Mouse (Mus musculus): ENCODE measurements around the gene Foxe1. TPM values are rescaled to one million over a fixed set of nuclear protein-coding genes. Genes with fewer than 3 reads are reported as not detected.

Foxe1 gene
- polyA plus RNA-seq (2015; fragmentation: Nextera tagmentation; extraction: Ambion mirVana), result not detected in 2 replicates

- Histone ChIP-seq H3K4me2 (peak within 1 kb of the TSS; percentile 49), H3K9me3 (no peaks in the 10 kb centered on the region), H3K4me1 (replicated peaks) (peaks cover 22% of the 10 kb centered on the region), H3K36me3 (no peaks in the 10 kb centered on the region), H3K27me3 (peaks cover 99% of the 10 kb centered on the region), H3K27ac (replicated peaks) (no peak within 1 kb of the TSS), H3K4me3 (peak within 1 kb of the TSS; percentile 37), H3K9ac (no peak within 1 kb of the TSS)
- ATAC-seq (ENCODE audit: low read depth), result 0 out of 2 replicates have a peak, but pooled peaks have one; percentile 13
- WGBS, result 1% methylated on average over 64 of the region's 70 CpGs
Observed at GRCm38 (mm10) chr4:46343596-46344260, at the start of gene Foxe1. TSS of gene Foxe1 (plus strand) at chr4:46343609.

- H3K9me3 ChIP-seq, result no peaks in the 10 kb centered on the region
- 0 out of 2 replicates have a peak, but pooled peaks have one; percentile 33 for ATAC-seq (ENCODE audit: low read depth)
- 5% methylated on average over 8 of the region's 8 CpGs for WGBS
Observed at GRCm38 (mm10) chr4:46304071-46304470, 39.3 kb upstream of the Foxe1 start.

GRCm38 (mm10) chr4:46304757-46305384 is 38.5 kb upstream of the Foxe1 start:
- no peaks in the 10 kb centered on the region for H3K9me3 ChIP-seq
- WGBS, result under 1% methylated on average over 53 of the region's 78 CpGs
- H3K4me3 ChIP-seq, result peak overlapping the region; percentile 74
- H3K9ac ChIP-seq, result peak overlapping the region; percentile 92
- H3K4me2 ChIP-seq, result peak overlapping the region; percentile 75
- peak overlapping the region; percentile 84 for H3K27ac ChIP-seq (replicated peaks)
- H3K36me3 ChIP-seq, result no peaks in the 10 kb centered on the region
- peaks cover 23% of the 10 kb centered on the region for H3K27me3 ChIP-seq
- H3K4me1 ChIP-seq (replicated peaks), result peaks cover 12% of the 10 kb centered on the region
- peak; percentile 89 for ATAC-seq (ENCODE audit: low read depth)

More at GRCm38 (mm10) chr4:46304071-46304470, 39.3 kb upstream of the Foxe1 start:
- no peak overlapping the region for H3K27ac ChIP-seq (replicated peaks)
- peak overlapping the region; percentile 74; the same call in 1 of the 2 replicates for H3K4me3 ChIP-seq
- H3K9ac ChIP-seq, result peak overlapping the region; percentile 92
- H3K4me1 ChIP-seq (replicated peaks), result peaks cover 12% of the 10 kb centered on the region
- H3K27me3 ChIP-seq, result peaks cover 23% of the 10 kb centered on the region
- peak overlapping the region; percentile 75 for H3K4me2 ChIP-seq
- H3K36me3 ChIP-seq, result no peaks in the 10 kb centered on the region

- peak; percentile 28; the same call in 1 of the 2 replicates for ATAC-seq (ENCODE audit: low read depth)
- no peak overlapping the region for H3K27ac ChIP-seq (replicated peaks)
- H3K4me3 ChIP-seq, result peak overlapping the region; percentile 74
- H3K27me3 ChIP-seq, result peaks cover 23% of the 10 kb centered on the region
- H3K4me1 ChIP-seq (replicated peaks), result peaks cover 12% of the 10 kb centered on the region
- H3K4me2 ChIP-seq, result peak overlapping the region; percentile 75
- WGBS, result 19% methylated on average over 7 of the region's 7 CpGs
- H3K9me3 ChIP-seq, result no peaks in the 10 kb centered on the region
- H3K36me3 ChIP-seq, result no peaks in the 10 kb centered on the region
- peak overlapping the region; percentile 92 for H3K9ac ChIP-seq
Observed at GRCm38 (mm10) chr4:46305436-46305835, 38.0 kb upstream of the Foxe1 start.

- no peak overlapping the region for H3K4me2 ChIP-seq
- ATAC-seq (ENCODE audit: low read depth), result no peak
- peaks cover 23% of the 10 kb centered on the region for H3K27me3 ChIP-seq
- H3K9ac ChIP-seq, result no peak overlapping the region
- no peak overlapping the region for H3K4me3 ChIP-seq
- no peak overlapping the region for H3K27ac ChIP-seq (replicated peaks)
- no peaks in the 10 kb centered on the region for H3K9me3 ChIP-seq
- H3K36me3 ChIP-seq, result no peaks in the 10 kb centered on the region
- H3K4me1 ChIP-seq (replicated peaks), result peaks cover 12% of the 10 kb centered on the region
- WGBS, result 71% methylated on average over 9 of the region's 9 CpGs
Observed at GRCm38 (mm10) chr4:46307341-46307740, 36.1 kb upstream of the Foxe1 start.

- Histone ChIP-seq H3K9ac (no peak overlapping the region), H3K36me3 (no peaks in the 10 kb centered on the region), H3K27ac (replicated peaks) (no peak overlapping the region), H3K4me2 (no peak overlapping the region), H3K4me3 (no peak overlapping the region), H3K4me1 (replicated peaks) (peaks cover 12% of the 10 kb centered on the region), H3K27me3 (peaks cover 23% of the 10 kb centered on the region), H3K9me3 (no peaks in the 10 kb centered on the region)
- 87% methylated on average over 7 of the region's 7 CpGs for WGBS
- no peak for ATAC-seq (ENCODE audit: low read depth)
Observed at GRCm38 (mm10) chr4:46307869-46308268, 35.5 kb upstream of the Foxe1 start.

- no peak overlapping the region for H3K9ac ChIP-seq
- H3K4me2 ChIP-seq, result no peak overlapping the region
- H3K27me3 ChIP-seq, result peaks cover 9% of the 10 kb centered on the region; the same call in 1 of the 2 replicates
- H3K4me1 ChIP-seq (replicated peaks), result no peaks in the 10 kb centered on the region
- H3K9me3 ChIP-seq, result no peaks in the 10 kb centered on the region
- no peaks in the 10 kb centered on the region for H3K36me3 ChIP-seq
- no peak overlapping the region for H3K27ac ChIP-seq (replicated peaks)
- WGBS, result 80% methylated on average over 2 of the region's 2 CpGs
- no peak overlapping the region for H3K4me3 ChIP-seq
- no peak for ATAC-seq (ENCODE audit: low read depth)
Observed at GRCm38 (mm10) chr4:46311631-46312030, 31.8 kb upstream of the Foxe1 start.

- Histone ChIP-seq H3K9me3 (no peaks in the 10 kb centered on the region), H3K4me1 (replicated peaks) (no peaks in the 10 kb centered on the region), H3K27me3 (peaks cover 10% of the 10 kb centered on the region), H3K27ac (replicated peaks) (no peak overlapping the region), H3K4me2 (no peak overlapping the region), H3K4me3 (no peak overlapping the region), H3K9ac (no peak overlapping the region), H3K36me3 (no peaks in the 10 kb centered on the region)
- ATAC-seq (ENCODE audit: low read depth), result no peak
- 84% methylated on average over 13 of the region's 13 CpGs for WGBS
Observed at GRCm38 (mm10) chr4:46321730-46322389, 21.5 kb upstream of the Foxe1 start.

GRCm38 (mm10) chr4:46322715-46323114 is 20.7 kb upstream of the Foxe1 start:
- Histone ChIP-seq H3K27ac (replicated peaks) (no peak overlapping the region), H3K9ac (no peak overlapping the region), H3K4me1 (replicated peaks) (no peaks in the 10 kb centered on the region), H3K4me2 (no peak overlapping the region), H3K4me3 (no peak overlapping the region), H3K27me3 (peaks cover 10% of the 10 kb centered on the region), H3K36me3 (no peaks in the 10 kb centered on the region), H3K9me3 (no peaks in the 10 kb centered on the region)
- ATAC-seq (ENCODE audit: low read depth), result no peak
- WGBS, result 68% methylated on average over 4 of the region's 4 CpGs

GRCm38 (mm10) chr4:46328906-46329305 is 14.5 kb upstream of the Foxe1 start:
- peaks cover 5% of the 10 kb centered on the region; the same call in 1 of the 2 replicates for H3K27me3 ChIP-seq
- ATAC-seq (ENCODE audit: low read depth), result no peak
- H3K4me3 ChIP-seq, result no peak overlapping the region
- no peaks in the 10 kb centered on the region for H3K4me1 ChIP-seq (replicated peaks)
- no peaks in the 10 kb centered on the region for H3K9me3 ChIP-seq
- H3K36me3 ChIP-seq, result no peaks in the 10 kb centered on the region
- H3K27ac ChIP-seq (replicated peaks), result no peak overlapping the region
- no peak overlapping the region for H3K4me2 ChIP-seq
- WGBS, result 55% methylated on average over 3 of the region's 3 CpGs
- H3K9ac ChIP-seq, result no peak overlapping the region

- ATAC-seq (ENCODE audit: low read depth), result no peak
- Histone ChIP-seq H3K27ac (replicated peaks) (no peak overlapping the region), H3K4me1 (replicated peaks) (peaks cover 4% of the 10 kb centered on the region; the same call in 1 of the 2 replicates), H3K9ac (no peak overlapping the region), H3K4me2 (no peak overlapping the region), H3K9me3 (no peaks in the 10 kb centered on the region), H3K27me3 (peaks cover 62% of the 10 kb centered on the region), H3K4me3 (no peak overlapping the region), H3K36me3 (no peaks in the 10 kb centered on the region)
- 30% methylated on average over 1 of the region's 1 CpGs for WGBS
Observed at GRCm38 (mm10) chr4:46335846-46336245, 7.6 kb upstream of the Foxe1 start.

- H3K9ac ChIP-seq, result no peak overlapping the region
- ATAC-seq (ENCODE audit: low read depth), result no peak
- no peak overlapping the region for H3K27ac ChIP-seq (replicated peaks)
- no peaks in the 10 kb centered on the region for H3K36me3 ChIP-seq
- H3K4me1 ChIP-seq (replicated peaks), result peaks cover 9% of the 10 kb centered on the region
- WGBS, result 0% methylated on average over 3 of the region's 3 CpGs
- no peak overlapping the region for H3K4me2 ChIP-seq
- H3K27me3 ChIP-seq, result peaks cover 78% of the 10 kb centered on the region
- H3K4me3 ChIP-seq, result no peak overlapping the region
- H3K9me3 ChIP-seq, result no peaks in the 10 kb centered on the region
Observed at GRCm38 (mm10) chr4:46337990-46338389, 5.4 kb upstream of the Foxe1 start.

All from neural tube, embryonic 13.5 days (tissue).